Mouse (Mus musculus) layer of hippocampus, adult 11-12 months (tissue): ENCODE data around the gene Rpl18a.
A peak's percentile ranks its signal among the peaks of the same experiment; 100 is the strongest.
"Not testable (repeated sequence)": the region's sequence is repeated elsewhere in the genome, so short reads cannot be mapped to it uniquely, and the experiment has no call there.

Source experiments
- DNase-seq: peaks from one replicate; pipeline ENCODE4 v3.0.0; 2022; ENCODE audit warnings: low spot score

Gene Rpl18a

GRCm38 (mm10) chr8:70903112-70903511, 5.9 kb upstream of the Rpl18a start:
- no peak for DNase-seq

DNA sequence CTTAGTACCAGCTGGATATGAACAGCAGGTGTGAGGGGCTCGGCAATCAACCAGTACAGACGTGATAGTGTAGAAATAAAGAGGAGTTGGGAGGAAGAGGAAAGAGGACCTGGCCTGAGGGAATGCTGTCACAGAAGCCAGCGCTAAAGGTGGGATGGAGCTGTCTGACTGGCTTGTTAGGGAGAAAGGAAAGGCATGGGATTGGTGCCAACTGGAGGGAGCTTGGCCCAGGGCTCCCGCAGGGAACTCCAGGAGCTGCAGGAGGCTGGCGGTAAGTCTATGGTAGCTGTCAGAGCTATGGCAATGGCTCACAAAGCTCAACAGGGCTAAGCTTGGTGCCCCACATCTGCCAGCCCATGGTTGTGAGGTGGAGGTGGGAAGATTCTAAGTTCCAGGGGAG, 5.0 kb upstream of the Rpl18a start:
- no peak for DNase-seq

DNA sequence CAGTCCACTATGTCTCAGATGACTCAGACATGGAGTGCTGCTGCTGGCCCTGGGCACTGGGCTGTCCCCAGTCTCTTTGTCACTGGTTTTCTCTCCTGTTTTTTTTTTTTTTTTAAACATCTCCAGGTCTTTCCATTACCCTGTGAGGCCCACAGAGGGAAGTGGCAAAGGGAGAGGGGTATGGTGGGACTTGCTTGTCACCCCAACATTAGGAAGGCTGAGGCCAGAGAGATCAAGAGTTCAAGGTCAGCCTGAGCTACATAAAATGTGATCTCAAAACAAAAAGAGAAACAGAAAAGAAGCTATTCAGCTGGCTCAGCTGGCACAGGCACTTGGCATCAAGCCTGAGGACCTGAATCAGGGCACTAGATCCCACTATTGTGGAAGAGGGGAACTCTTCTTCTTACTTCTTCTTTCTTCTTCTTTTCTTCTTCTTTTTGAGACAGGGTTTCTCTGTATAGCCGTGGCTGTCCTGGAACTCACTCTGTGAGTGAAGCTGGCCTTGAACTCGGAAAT, 3.7 kb upstream of the Rpl18a start:
- no peak for DNase-seq

GRCm38 (mm10) chr8:70899226-70899625, 2.0 kb upstream of the Rpl18a start:
- DNase-seq, result no peak

DNA sequence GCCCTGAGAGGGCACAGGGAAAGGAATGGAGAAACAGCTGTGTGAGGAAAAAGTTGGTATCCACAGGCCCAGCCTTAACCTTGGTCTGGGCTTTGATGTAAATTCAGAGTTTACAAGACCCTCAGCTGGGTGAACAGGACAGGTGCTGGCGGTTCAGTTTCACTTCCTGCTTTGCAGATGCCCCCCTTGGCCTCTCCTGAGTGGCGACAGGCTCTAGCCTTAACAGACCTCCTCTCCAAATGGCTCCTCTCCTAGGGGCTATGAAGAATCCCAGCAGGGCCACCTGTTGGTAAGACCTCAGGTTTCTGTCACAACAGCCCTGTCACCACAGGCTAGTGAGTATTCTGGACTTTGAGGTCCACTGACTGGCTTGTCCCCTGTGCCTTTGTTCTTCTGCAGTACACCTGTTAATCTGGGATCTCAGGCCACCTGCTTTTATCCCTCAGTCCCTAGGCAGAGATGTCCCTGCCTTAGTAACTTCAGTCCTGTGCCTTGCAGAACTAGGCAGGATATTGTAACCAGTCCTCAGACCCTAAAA, 1.5 kb upstream of the Rpl18a start:
- no peak for DNase-seq

DNA sequence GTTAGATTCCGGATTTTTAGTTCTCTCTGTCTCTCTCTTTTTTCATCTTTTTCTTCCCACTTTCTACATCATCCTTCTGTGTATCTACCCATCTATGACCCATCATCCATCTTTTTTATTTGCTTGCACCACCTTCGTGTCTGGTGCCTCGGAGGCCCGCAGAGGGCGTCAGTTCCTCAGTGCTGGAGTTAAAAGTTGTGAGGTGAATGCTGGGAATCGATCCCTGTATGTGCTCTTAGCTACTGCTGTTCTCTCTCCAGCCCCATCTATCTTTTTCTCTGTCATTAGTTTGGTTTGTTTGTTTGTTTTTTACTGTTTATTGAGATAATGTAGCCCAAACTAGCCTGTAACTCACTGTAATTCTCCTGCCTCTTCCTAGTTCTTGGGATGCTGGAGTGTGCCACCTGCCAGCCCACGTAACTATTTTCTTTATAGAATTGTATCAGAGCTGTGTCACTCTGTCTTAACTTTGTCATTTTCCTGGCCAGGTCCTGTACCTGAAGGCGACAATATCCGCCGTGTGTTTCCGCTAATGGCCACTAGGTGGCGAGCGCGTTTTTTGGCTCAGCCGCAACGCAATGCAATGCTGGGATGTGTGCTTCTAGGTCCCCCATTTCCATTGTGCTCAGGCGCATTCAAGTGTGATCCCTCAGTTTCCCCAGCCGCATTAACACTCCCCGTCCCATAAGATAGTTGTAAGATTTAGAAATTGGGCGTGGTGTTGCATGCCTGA, 635 bp upstream of the Rpl18a start:
- DNase-seq, result peak; percentile 88

GRCm38 (mm10) chr8:70896316-70897020, 744 bp downstream of the Rpl18a start:
- no peak for DNase-seq

- not testable (repeated sequence) for DNase-seq
Measured at GRCm38 (mm10) chr8:70895571-70896259, 1.5 kb downstream of the Rpl18a start.

GRCm38 (mm10) chr8:70894771-70895545, 2.3 kb downstream of the Rpl18a start:
- DNase-seq, result no peak

DNA sequence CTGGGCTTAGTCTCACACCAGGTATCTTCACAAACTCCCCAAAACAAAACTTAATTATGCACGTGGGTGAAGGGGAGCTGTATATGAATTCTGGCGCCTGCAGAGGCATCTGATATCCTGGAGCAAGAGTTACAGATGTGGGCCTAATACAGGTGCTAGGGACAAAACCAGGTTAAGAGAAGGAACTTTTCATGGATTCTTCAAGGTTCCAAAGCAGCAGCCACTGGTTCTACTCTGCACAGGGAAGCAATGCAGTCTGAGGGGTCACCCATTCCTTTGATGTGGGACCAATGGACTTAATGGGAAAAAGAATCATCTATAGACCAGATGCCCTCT, 2.9 kb downstream of the Rpl18a start:
- DNase-seq, result no peak

GRCm38 (mm10) chr8:70893656-70894384, 3.4 kb downstream of the Rpl18a start:
- peak; percentile 82 for DNase-seq

DNA sequence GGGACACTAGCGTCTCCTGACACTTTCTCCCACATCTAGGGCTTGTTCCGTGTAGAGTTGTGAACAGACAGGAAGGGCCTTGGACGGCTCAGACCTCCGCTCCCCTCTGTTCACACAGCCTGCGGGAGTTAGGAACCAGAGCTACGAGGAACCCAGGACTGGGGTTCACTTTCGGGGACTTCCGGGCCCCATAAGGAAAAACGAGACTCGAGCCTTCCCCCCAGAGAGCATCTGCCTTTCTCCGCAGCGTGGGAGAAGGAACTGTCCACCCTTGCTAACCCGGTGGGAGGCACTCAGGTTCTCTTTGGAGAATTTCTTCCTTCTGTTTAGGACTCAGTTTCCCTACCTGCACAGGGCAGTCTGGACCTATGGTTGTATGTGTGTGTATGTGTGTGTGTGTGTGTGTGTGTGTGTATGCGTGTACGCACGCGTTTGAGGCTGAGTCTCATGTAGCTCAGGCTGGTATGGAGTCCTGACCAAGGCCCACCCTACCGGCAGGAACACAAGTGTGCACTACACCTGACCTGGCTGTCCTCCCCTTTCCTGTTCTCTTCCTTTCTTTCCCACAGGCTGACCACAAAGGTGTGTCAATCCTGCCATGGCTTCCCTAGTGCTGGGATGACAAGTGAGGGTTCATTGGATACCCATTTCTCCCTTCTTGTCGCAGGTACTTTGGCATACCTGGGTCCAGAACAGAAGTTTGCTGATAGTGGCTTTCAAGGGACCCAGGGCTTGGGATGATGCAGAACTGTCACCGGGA, 4.1 kb downstream of the Rpl18a start:
- DNase-seq, result no peak

DNA sequence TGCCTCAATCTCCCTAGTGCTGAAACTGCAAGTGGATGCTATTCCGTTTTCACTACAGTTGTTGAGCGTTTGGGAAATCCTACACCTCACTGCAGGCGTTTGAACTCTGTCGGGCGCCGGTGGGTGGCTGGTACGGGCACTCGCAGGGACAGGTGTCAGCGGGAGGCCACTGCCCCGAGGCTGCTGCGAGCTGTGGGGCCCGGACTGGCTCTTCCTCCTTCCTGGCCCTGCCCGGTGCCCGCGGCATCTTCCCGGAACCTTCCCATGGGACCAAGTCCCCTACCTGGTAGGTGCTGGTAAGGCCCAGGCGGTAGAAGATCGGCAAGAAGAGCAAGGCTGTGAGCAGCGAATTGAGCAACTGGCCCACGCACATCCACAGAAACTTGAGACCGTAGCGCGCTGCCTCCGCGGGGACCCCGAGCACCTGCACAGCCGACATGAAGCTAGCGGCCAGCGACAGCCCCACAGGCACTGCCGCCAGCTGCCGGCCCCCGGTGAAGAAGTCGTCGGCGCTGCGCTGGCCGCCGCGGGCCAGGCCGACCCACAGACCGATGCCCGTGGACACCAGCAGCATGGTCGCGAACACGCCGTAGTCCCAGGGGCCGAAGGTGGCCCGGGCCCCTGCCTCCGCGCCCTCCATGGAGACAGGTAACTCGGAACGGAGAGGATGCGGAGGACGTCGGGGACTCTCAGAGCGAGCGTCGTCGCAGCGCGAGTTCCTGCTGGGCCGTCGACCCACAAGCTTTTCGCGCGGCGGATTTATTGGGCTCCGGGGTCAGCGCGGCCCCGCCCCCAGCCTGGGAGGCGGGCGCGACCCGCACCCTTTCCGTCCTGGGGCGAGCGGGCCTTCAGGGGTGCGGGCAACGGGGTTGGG, 5.0 kb downstream of the Rpl18a start, which contains the start of gene Slc5a5:
Slc5a5 (minus strand) TSS at position 736 of the 874 bp plus-strand sequence.
- DNase-seq, result no peak

- no peak for DNase-seq
Measured at GRCm38 (mm10) chr8:70891356-70891755, 5.9 kb downstream of the Rpl18a start.

GRCm38 (mm10) chr8:70890656-70891055, 6.6 kb downstream of the Rpl18a start:
- no peak for DNase-seq

GRCm38 (mm10) chr8:70887669-70888068, 9.5 kb downstream of the Rpl18a start:
- DNase-seq, result no peak

GRCm38 (mm10) chr8:70885612-70886011, 11.6 kb downstream of the Rpl18a start:
- DNase-seq, result no peak

DNA sequence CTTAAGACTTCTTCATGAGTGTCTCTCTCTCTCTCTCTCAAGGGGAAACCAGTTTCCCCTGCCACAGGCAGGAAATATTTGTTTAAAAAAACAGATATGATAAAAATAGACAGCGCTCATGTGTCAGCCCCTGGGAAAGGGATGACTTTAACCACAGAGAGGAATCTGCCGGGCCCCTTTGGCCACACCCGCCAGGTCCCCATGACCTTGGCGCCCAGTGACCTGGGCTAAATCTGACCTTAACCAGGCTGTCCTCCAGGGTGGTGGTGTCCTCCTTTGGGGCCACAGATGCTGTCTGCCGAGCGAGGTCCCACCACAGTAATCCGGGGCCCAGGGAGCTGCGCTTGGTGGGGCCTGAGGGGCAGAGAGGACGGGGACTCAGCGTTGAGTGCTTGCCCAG, 12.5 kb downstream of the Rpl18a start:
- DNase-seq, result no peak

GRCm38 (mm10) chr8:70884186-70884585, 13.0 kb downstream of the Rpl18a start:
- DNase-seq, result no peak
